Mouse (Mus musculus): ENCODE measurements around the gene Hist1h1e.

DNA sequence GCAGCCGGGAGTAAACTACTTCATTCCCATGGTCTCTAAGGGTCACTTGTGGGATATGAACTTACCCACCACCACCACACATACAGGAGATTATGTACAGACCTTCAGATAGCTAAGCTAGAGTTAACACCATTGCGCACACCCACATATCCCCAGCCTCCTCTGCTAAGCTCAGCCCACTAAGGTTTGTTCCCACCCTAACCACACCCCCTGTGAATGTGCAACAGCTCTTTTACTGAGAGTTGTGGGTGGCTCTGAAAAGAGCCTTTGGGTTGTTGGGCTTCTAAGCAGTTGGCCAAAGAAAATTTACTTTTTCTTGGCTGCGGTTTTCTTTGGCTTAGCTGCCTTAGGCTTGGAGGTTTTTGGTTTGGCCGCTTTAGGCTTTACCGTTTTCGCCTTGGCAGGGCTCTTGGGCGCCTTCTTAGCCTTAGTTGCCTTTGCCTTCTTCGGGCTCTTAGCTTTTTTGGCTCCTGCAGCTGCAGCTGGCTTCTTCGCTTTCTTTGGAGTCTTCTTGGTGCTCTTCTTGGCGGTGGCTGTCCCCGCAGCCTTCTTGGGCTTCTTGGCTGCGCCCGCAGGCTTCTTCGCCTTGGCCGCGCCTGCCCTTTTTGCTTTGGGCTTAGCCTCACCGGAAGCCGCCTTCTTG, 705 bp downstream of the Hist1h1e start:
- TF ChIP-seq POLR2A (IDR thresholded peaks at IDR 0.05; ENCODE audit: low read depth, low read length) (peak; percentile 26), CTCF (conservative IDR thresholded peaks at IDR 0.05; ENCODE audit: insufficient read depth, insufficient read length, low read depth, low read length) (no peak)
